Comparison of ENCODE assay signal across 20 mouse cellular contexts in genomic region chr17:47430815-47431214, GRCm38 (mm10). TPM values are rescaled to one million over a fixed set of nuclear protein-coding genes. Genes with fewer than 3 reads are reported as not detected.
DNase-seq lines count a peak whose midpoint lies in the region; ATAC-seq and TF ChIP-seq lines count a peak whose summit lies in the region.
"Had no signal": no experiment of that assay in that cellular context is flagged by ENCODE, and none has a peak within 500 bp of the region (broad histone marks: within the 10 kb centered on the region; RNA-seq: fewer than 3 reads in every experiment).

No protein-coding gene starts in this region.

- H3K27me3 ChIP-seq in forebrain, postnatal 0 days (ENCODE audit: insufficient read depth, low read length) = peaks cover 1% of the 10 kb centered on the region; the same call in 1 of the 2 replicates
- peaks cover 30% of the 10 kb centered on the region for H3K27me3 ChIP-seq in forebrain, embryonic 10.5 days (ENCODE audit: poor library complexity, severe bottlenecking)
- H3K27me3 ChIP-seq: heart, embryonic 15.5 days; Patski; stomach, embryonic 15.5 days had no signal

- no peak overlapping the region for H3K9ac ChIP-seq in forebrain, postnatal 0 days
- H3K9ac ChIP-seq: heart, embryonic 15.5 days; limb, embryonic 13.5 days; stomach, embryonic 15.5 days had no signal

- TF ChIP-seq CTCF in forebrain, postnatal 0 days (IDR thresholded peaks at IDR 0.05; ENCODE audit: low read depth) = peak; percentile 39
- TF ChIP-seq CTCF in left cerebral cortex, adult 2 months (IDR thresholded peaks at IDR 0.05) = peak; percentile 12

- no peaks in the 10 kb centered on the region for H3K36me3 ChIP-seq in forebrain, postnatal 0 days (ENCODE audit: insufficient read depth)
- H3K36me3 ChIP-seq in forebrain, embryonic 10.5 days (replicated peaks) = no peaks in the 10 kb centered on the region
- H3K36me3 ChIP-seq: heart, embryonic 15.5 days; limb, embryonic 13.5 days; stomach, embryonic 15.5 days had no signal

- H3K9me3 ChIP-seq in forebrain, postnatal 0 days (ENCODE audit: low read length) = no peaks in the 10 kb centered on the region
- no peaks in the 10 kb centered on the region for H3K9me3 ChIP-seq in forebrain, embryonic 10.5 days
- H3K9me3 ChIP-seq: heart, embryonic 15.5 days; limb, embryonic 13.5 days; stomach, embryonic 15.5 days had no signal

- WGBS in forebrain, postnatal 0 days = 74% methylated on average over 5 of the region's 5 CpGs
- WGBS in forebrain, embryonic 10.5 days = 73% methylated on average over 5 of the region's 5 CpGs

- no peak overlapping the region for H3K4me2 ChIP-seq in forebrain, postnatal 0 days (ENCODE audit: low read depth)
- H3K4me2 ChIP-seq: heart, embryonic 15.5 days; limb, embryonic 13.5 days; stomach, embryonic 15.5 days had no signal

- DNase-seq in forebrain, postnatal 0 days = no peak
- DNase-seq in forebrain, embryonic 10.5 days (ENCODE audit: extremely low spot score, low spot score) = no peak
- no peak for DNase-seq in left cerebral cortex, adult 2 months (ENCODE audit: extremely low spot score in 1 of 2, low spot score in 2 of 2)
- no peak for DNase-seq in left cerebral cortex, postnatal 25 days (ENCODE audit: low spot score in 2 of 2)
- peak; percentile 26 for DNase-seq in 3T3-L1 (ENCODE audit: low read depth, low spot score)
- DNase-seq in NIH3T3 (ENCODE audit: low read depth) = peak; percentile 36
- DNase-seq in layer of hippocampus, postnatal 14 days (ENCODE audit: low spot score in 2 of 2) = no peak
- no peak for DNase-seq in testis, postnatal 14 days (ENCODE audit: low spot score)
- DNase-seq: cerebellum, adult 11-12 months; kidney, adult 11 months; lung, adult 2 months; right cerebral cortex, adult 18-20 months; spleen, adult 18-20 months had no signal

- no peak overlapping the region for H3K4me3 ChIP-seq in forebrain, postnatal 0 days (ENCODE audit: low read depth, low read length)
- H3K4me3 ChIP-seq in forebrain, embryonic 10.5 days = no peak overlapping the region
- H3K4me3 ChIP-seq in left cerebral cortex, adult 2 months = no peak overlapping the region
- H3K4me3 ChIP-seq: heart, embryonic 15.5 days; limb, embryonic 13.5 days; myocyte; stomach, embryonic 15.5 days had no signal

- intact Hi-C loops in left cerebral cortex, adult 2 months (cut with DNase I) = no loop called here
- intact Hi-C loops in left cerebral cortex, postnatal 25 days (cut with DNase I) = no loop called here

- H3K27ac ChIP-seq in forebrain, postnatal 0 days (ENCODE audit: low read depth, low read length) = no peak overlapping the region
- no peak overlapping the region for H3K27ac ChIP-seq in forebrain, embryonic 10.5 days
- no peak overlapping the region for H3K27ac ChIP-seq in left cerebral cortex, adult 2 months
- H3K27ac ChIP-seq: heart, embryonic 15.5 days; limb, embryonic 13.5 days; stomach, embryonic 15.5 days had no signal

- no peaks in the 10 kb centered on the region for H3K4me1 ChIP-seq in forebrain, postnatal 0 days (ENCODE audit: insufficient read depth)
- H3K4me1 ChIP-seq in forebrain, embryonic 10.5 days = peaks cover 18% of the 10 kb centered on the region

- no peak for ATAC-seq in forebrain, postnatal 0 days
- ATAC-seq: Patski had no signal

RNA-seq across cellular contexts. Expression of gene AI661453, which starts 5.6 kb away (rescaled TPM):
- total RNA-seq in forebrain, postnatal 0 days (2014; rRNA removed) = 0.05 and 0.08 TPM in 2 replicates
- polyA plus RNA-seq in forebrain, postnatal 0 days (2015; fragmentation: Nextera tagmentation; extraction: Ambion mirVana) = 0.22 TPM in 1 of 2 replicates, not detected in the other
- 0.22 and 0.37 TPM in 2 replicates for polyA plus RNA-seq in forebrain, embryonic 10.5 days (2016; fragmentation: Nextera tagmentation; extraction: Ambion mirVana)
- total RNA-seq in left cerebral cortex, adult 2 months (2021) = under 1 TPM; 0.61 to 0.84 TPM
- total RNA-seq in left cerebral cortex, postnatal 25 days (2021) = under 1 TPM; 0.32 to 0.41 TPM
- under 1 TPM; 0.28 to 0.48 TPM for total RNA-seq in layer of hippocampus, postnatal 14 days (2021)

RNA-seq across cellular contexts. Expression of gene 1700001C19Rik, which starts 6.4 kb away (rescaled TPM):
- total RNA-seq in forebrain, postnatal 0 days (2014; rRNA removed) = 0.14 and 0.31 TPM in 2 replicates
- polyA plus RNA-seq in forebrain, postnatal 0 days (2015; fragmentation: Nextera tagmentation; extraction: Ambion mirVana) = 0.33 and 0.35 TPM in 2 replicates
- polyA plus RNA-seq in forebrain, embryonic 10.5 days (2016; fragmentation: Nextera tagmentation; extraction: Ambion mirVana) = 0.27 TPM in 1 of 2 replicates, not detected in the other
- total RNA-seq in left cerebral cortex, adult 2 months (2021) = not detected
- under 1 TPM in 1 of 2 experiments, not detected in 1; 0.39 TPM for total RNA-seq in left cerebral cortex, postnatal 25 days (2021)
- not detected for total RNA-seq in layer of hippocampus, postnatal 14 days (2021)
- total RNA-seq: neutrophil, adult 5-6 weeks had no signal
- polyA plus RNA-seq: C2C12, myocyte had no signal

RNA-seq across cellular contexts. Expression of gene Guca1a, which starts 30.4 kb away (rescaled TPM):
- total RNA-seq in forebrain, postnatal 0 days (2014; rRNA removed) = 0.23 TPM in 1 of 2 replicates, not detected in the other
- 0.33 and 0.59 TPM in 2 replicates for polyA plus RNA-seq in forebrain, postnatal 0 days (2015; fragmentation: Nextera tagmentation; extraction: Ambion mirVana)
- polyA plus RNA-seq in forebrain, embryonic 10.5 days (2016; fragmentation: Nextera tagmentation; extraction: Ambion mirVana) = 0.99 and 1.7 TPM in 2 replicates
- not detected for total RNA-seq in left cerebral cortex, adult 2 months (2021)
- total RNA-seq in left cerebral cortex, postnatal 25 days (2021) = not detected
- under 1 TPM in 1 of 2 experiments, not detected in 1; 0.39 TPM for total RNA-seq in layer of hippocampus, postnatal 14 days (2021)
- total RNA-seq: neutrophil, adult 5-6 weeks had no signal

RNA-seq across cellular contexts. Expression of gene Guca1b, which starts 45.6 kb away (rescaled TPM):
- total RNA-seq in forebrain, postnatal 0 days (2014; rRNA removed) = 0.15 and 0.33 TPM in 2 replicates
- 0.18 TPM in 1 of 2 replicates, not detected in the other for polyA plus RNA-seq in forebrain, postnatal 0 days (2015; fragmentation: Nextera tagmentation; extraction: Ambion mirVana)
- 1.3 and 1.5 TPM in 2 replicates for polyA plus RNA-seq in forebrain, embryonic 10.5 days (2016; fragmentation: Nextera tagmentation; extraction: Ambion mirVana)
- 1 to 10 TPM; 1.8 to 2.9 TPM for total RNA-seq in left cerebral cortex, adult 2 months (2021)
- 1 to 10 TPM; 1.3 TPM for total RNA-seq in left cerebral cortex, postnatal 25 days (2021)
- 1 to 10 TPM in 1 of 2 experiments, under 1 TPM in 1; 0.83 to 1.0 TPM for total RNA-seq in layer of hippocampus, postnatal 14 days (2021)

Comparison
In these comparisons a context has a peak if more than half of its experiments do, and no peak if none do; other contexts are left out.
1. DNase-seq: peak in 3T3-L1 (single experiment) and NIH3T3 (single experiment); none in forebrain, postnatal 0 days (single experiment), forebrain, embryonic 10.5 days (single experiment), left cerebral cortex, adult 2 months (0 of 2), left cerebral cortex, postnatal 25 days (0 of 2), layer of hippocampus, postnatal 14 days (0 of 2) and testis, postnatal 14 days (single experiment).